Mouse (Mus musculus): ENCODE measurements around the gene Slc24a3.

The Slc24a3 gene

DNA sequence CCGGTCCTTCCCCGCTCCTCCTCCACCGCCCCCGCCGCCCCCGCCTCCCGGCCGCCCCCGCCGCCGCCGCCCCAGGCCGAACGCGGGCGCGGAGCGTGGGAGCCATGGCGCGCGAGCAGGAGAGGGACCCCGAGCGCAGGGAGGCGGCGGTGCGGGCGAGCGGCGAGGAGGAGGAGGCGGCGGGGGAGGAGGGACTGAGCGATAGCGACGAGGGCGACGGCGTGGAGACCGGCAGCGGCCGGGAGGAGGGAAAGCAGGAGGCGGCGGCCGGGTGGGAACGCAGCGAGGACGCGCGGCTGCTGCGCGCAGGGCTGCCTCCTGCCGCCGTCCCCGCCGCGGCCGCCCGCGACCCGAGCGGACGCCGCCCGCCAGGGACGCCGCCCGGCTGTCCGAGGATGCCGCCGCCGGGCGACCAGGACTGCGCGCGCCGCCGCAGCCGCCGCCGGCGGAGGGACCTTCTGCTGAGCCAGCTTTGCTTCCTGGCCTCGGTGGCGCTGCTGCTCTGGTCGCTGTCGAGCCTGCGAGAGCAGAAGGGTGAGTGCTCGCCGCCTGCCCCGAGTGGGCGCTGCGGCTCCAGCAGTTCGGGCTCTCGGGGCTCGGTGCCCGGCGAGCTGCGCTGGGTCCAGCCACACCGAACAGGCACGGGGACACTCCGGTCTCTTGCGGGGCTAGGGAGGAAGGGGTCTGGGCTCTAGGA, at the start of gene Slc24a3:
Gene Slc24a3, plus strand, starts transcription at position 91 of the 697 bp plus-strand sequence.
- DNase-seq (ENCODE audit: low spot score in 2 of 2): peak; percentile 37 to 42

DNA sequence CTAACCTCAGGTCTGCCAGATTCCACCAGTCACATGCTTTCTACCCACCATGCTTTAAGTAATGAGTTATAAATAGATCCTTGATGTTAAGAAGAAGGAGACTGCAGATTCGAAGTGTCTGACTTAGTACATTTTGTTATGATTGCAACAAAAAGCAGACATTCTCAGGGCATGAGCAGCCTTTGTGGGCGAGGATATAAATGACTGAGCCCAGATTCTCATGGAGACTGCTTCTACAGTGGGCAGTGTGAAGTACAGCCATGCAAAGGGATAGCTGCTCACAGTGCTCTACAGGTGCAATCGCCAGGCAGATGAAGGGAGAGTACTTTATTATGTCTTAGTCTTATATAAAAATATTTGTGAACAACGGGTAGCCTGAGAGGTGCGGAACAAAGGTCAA, 49.8 kb upstream of the Slc24a3 start:
- DNase-seq (ENCODE audit: low spot score in 2 of 2): no peak

DNA sequence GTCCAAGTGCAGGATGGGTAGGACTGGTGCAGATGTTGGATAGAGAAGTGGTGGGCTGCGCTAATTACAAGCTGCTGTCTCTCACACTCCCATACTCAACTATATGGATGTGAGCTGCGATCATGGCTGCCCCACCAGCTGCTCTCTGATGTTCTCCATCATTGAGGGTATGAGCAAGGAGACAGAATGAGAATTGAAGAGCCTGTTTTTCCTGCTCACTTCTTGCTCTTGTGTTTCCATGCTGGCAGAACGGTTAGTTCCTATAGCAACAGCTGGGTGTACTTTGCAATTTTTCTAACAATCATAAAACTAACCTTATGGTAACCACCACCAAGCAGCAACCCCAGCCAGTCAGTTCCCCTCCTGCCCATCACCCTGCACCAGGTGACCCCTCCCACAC, 39.8 kb upstream of the Slc24a3 start:
- no peak for DNase-seq (ENCODE audit: low spot score in 2 of 2)

DNA sequence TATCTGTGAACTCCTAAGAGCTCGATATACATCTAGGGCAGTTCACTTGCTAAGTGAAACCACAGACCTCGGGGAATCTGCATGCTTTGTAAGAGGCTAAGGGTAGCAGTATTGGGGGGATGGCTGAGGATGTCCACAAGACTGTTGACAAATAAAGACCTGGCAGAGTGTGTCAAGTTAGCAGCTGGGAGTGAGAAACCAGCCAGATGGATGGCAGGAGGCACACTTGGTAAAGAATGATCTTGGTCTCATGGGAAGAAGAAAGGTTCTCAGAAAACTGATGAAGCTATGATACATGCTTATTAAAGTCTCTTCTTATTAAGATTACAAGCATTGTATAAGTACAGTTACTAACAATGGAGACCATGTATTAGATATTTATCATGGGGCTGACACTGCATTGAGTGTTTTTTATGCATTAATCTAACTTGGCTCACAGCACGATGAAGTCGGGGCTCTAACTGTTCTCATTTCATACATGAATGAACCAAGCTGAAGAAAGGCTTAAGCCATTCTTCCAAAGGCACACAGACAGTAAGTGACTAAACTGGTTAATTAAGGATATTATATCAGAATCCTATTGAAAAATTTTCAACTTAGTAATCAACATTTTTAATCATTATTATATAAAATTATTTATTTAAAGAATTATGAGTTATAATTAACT, 30.8 kb upstream of the Slc24a3 start:
- no peak for DNase-seq (ENCODE audit: low spot score in 2 of 2)

DNA sequence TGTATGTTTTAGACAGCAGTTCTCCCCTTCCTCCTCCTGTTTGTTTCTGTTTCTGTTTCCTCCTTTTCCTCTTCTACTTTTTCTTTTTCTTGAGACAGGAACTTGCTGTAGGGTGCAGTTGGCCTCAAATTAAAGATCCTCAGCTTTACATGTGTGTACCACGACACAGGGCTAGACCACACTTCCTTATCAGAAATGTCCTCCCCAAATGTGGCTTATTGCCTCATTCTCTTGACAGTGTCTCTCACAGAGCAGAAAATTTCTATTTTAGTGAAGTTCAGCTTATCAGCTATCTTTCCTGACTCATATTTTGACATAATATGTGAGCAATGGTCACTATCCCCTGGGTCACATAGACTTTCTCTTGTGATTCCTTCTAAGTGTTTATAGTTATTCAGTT, 17.1 kb upstream of the Slc24a3 start:
- no peak for DNase-seq (ENCODE audit: low spot score in 2 of 2)

DNA sequence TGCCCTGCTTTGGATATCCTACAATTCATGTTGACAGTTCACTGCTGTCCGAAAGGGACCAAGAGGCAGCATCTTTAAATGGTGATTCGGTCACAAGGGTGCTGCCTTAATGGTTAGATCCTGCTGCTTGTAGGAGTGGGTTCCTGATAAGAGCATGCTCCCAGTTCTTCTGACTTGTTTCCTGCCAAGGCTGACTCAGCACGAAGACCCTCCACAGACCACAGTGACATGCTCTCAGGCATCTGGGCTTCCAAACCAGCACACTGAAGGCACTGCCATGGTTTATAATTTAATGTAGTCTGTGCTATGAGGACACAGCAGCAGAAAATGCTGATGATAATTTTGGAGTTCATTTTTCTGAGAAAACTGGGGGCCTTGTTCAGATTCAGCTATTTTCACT, 16.7 kb upstream of the Slc24a3 start:
- no peak for DNase-seq (ENCODE audit: low spot score in 2 of 2)

DNA sequence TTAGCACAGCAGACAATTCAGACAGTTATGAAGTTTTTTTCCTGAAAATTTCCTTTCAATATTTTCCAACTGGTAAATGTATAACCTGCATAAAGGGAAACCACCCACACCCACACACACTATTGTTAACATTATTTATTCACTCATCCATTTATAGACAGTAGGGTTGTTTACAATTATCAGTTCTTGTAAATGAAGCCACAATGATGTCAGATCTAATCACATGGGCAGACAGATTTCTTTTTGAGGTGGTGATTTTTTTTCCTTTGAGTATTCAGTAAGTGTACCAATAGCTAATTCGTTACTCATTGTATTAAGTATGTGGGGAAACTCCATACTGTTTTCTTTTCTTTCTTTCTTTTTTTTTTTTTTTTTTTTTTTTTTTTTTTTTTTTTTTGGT, 15.3 kb upstream of the Slc24a3 start:
- DNase-seq (ENCODE audit: low spot score in 2 of 2): no peak

DNA sequence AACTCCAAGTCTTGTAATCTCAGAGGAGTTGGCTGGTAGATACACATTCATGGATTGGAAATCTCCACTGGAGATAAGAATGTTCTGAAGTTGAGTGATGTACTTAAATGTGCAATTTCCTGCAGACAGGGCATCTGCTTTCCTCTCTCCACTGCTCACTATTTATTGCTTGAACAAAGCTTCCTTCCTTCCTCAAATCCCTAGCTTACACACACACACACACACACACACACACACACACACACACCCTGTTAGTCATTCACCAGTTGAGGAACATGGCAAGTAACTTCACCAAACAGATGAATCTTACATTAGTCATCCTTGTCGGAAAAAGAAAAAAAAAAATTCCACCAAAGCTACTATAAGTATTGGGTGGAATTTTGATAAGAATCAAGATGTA, 8.6 kb upstream of the Slc24a3 start:
- DNase-seq (ENCODE audit: low spot score in 2 of 2): no peak

DNA sequence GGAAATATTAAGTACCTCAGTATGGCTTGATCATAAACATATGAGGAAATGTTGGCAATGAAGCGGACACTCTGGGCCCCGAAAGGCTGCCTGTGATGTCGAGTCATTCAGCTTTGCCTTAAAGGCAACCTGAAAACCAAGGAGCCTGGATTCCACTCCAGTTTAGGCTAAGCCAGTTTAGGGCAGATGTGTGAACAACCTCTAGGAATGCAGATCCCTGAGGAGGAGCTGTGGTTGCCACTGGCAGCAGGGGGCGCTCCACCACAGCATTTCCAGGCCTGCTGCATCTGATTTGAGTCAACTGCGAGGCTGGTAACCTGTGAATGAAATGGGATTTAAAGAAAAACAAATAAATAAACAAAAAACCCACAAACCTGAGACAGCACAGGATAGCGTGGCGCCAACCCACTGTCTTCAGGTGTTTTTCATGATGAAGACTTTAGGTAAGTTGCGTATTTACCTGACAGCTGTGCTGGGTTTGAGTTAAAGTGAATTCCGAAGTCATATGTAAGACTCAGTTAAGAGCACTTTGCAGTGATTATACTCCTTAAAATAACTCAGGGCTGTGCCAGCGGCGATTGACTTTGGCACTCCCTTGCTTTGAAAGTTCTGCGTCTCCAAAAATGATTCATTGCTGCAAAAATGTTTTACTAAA, 6.4 kb upstream of the Slc24a3 start:
- peak; percentile 56 to 58 for DNase-seq (ENCODE audit: low spot score in 2 of 2)

DNA sequence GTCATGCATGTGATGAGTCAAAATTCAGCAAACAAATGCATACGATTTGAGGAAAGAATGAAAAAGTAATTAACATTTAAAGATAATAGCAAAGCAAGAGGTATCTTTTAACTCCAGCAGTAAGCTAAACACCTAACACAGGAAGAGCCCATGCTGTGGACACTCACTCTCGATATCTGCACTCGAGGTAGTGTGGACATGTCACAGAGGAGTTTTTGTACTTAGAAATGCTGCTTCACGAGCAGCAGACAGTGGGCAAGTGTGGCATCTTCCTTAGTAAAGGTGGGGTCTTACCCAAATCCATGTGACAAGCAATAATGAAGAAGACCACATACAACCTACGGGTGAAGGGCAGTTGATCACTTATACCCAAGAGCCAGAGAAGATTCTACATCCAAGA, 3.5 kb upstream of the Slc24a3 start:
- DNase-seq (ENCODE audit: low spot score in 2 of 2): no peak

DNA sequence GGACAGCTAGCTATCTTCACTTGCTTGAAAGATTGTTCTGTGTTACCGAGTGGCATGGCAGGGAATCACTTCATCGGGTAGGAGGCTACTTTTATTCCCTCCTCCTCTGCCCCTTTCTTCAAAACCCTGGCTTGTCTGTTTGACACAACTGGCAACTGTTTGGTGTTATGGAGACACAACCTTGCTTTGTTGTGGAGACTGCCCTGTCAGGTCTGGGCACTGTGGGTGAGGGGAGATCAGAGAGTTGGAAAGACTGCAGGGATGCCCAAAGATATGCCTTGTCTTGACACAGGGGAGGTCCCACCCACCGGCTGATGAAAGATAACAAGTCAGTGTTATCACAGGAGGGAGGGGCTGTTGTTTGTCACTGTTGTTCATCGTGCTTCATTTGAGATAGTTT, 3.0 kb upstream of the Slc24a3 start:
- no peak for DNase-seq (ENCODE audit: low spot score in 2 of 2)

DNA sequence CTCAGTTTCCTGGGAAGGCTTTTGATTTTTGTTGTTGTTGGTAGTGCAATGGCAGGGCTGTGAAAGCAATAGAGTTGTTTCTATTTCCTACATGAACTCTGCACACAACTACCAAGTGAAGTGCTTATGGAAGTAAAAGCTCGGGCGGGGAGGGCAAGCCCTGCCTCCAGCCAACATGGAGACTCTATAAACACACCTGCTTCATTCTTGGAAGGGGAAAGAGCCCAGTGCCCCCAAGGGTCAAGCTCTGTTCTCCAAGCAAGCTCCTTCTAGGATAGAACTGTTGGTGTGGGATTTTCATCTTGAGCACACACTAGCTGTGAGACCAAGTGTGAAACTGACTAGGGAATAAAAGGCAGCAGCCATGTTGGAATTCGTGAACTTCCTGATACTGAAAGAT, 2.5 kb upstream of the Slc24a3 start:
- DNase-seq (ENCODE audit: low spot score in 2 of 2): no peak

DNA sequence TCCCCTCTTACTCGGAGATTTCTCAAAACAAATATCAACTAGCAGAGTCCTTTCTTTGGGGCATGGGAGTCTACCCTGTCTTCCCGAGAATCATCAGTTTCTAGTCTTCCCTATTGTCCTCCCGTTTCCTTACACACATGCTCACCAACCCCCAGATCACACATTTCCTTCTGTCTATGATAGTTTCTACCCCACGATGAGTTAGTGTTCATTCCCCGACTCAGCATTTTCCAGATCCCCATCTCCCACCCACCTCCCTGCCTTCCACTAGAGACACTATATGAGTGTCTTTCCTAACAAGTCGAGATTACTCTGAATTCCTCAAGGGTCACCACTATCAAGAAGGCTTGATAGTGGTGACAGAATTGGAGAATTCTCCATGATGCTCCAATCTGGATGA, 1.7 kb upstream of the Slc24a3 start:
- no peak for DNase-seq (ENCODE audit: low spot score in 2 of 2)

DNA sequence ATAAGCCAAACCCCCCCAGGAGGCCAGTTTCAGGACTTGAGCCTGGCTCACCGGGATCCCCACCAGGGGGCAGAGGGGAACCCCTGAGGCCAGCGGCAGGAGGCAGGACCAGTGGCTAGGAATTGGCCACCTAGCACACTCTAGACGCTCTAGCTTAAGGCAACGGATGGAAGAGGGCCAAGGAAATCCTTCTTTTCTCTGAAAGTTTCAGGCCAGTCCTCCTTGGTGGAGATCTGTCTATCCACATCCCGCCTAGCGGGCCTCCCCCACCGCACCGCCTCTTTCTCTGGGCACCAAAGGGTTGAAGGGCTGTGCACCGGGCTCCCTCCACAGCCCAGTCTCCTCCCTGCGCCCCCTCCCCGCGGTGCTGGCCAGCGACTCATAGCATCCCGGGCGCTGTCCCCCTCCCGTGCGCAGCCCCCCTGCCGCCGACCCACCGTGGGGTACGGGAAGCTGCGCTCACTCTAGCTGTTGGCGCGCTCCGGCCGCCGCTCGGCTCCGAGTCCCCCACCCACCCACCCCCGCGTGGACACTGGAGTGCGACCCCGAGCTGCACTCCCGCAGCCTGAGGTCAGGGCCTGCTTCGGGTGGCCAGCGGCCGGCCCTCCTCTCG, 397 bp upstream of the Slc24a3 start:
- DNase-seq (ENCODE audit: low spot score in 2 of 2): peak in 1 of 2 experiments; percentile 15

DNA sequence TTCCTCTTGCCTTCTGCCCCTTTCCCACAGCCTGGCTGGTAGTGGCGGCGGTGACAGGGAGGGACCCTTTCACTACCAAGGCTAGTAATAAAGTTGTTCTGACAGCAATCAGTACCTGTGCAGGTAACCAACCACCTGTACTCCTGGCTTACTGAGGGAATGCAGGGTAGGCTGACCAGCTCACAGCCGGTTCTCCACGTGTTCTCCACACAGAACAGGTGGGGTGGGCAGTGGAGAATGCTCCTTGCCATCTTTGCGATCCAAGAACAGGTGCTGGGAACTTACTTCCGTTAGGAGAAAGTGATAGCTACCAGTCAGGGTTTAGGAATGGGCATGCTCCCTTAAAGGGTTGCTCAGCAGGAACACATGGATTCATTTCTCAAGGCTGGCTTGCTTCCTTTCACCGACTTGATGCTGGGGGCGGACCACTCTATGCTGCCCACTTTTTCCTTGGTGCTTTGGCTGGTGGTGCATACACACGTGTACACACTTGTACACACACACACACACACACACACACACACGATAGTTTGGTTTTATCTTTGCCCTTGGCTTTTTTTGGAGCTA, 934 bp downstream of the Slc24a3 start:
- DNase-seq (ENCODE audit: low spot score in 2 of 2): no peak

DNA sequence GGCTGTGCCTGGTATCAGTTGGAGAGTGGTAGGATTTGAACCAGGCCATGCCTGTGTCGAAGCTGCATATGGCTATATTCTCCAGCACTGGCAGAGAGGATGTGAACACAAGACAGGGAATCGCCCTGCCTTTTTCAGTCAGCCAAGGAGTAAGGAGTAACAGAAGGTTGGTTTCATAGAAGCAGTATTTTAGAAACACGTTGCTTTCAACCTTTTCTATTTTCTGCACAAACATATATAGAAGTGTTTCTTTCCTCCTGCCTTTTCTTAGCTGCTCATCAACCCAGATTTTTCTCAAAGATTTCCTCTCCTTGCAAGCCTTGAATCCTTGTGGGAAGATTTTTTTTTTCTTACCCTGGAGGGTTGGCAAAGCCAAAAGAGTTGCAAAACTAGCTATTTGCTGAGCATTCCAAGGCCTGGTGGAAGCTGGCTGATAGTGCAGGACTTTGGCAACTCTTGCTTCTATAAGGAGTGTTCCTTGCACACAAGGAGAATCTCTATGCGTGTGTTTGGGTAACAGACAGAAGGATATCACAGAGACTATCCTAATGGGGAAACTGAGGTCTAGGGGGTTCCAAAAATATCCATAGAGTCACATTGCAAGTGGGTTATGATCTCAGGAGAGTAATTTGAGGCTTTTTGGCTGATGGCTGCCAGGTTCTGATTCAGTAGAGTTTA, 5.6 kb downstream of the Slc24a3 start:
- no peak for DNase-seq (ENCODE audit: low spot score in 2 of 2)

DNA sequence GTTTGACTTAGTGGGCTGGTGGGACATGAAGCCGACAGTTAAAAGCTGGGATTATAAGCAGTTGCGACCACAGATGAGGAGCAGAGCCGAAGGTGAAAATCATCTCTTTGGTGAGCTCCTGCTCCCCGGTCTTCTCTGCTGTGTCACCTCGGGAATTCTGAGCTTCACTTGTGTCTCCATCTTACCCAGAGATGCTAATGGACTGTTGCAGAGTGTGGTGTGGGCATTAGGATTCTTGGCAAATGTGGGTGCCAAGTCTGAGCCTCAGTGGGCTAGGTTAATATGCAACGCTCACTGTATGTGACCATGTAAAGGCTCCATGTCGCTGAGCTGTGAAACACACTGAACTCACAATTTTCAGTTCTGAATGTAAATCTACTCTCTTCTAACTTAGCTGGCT, 7.5 kb downstream of the Slc24a3 start:
- DNase-seq (ENCODE audit: low spot score in 2 of 2): no peak

DNA sequence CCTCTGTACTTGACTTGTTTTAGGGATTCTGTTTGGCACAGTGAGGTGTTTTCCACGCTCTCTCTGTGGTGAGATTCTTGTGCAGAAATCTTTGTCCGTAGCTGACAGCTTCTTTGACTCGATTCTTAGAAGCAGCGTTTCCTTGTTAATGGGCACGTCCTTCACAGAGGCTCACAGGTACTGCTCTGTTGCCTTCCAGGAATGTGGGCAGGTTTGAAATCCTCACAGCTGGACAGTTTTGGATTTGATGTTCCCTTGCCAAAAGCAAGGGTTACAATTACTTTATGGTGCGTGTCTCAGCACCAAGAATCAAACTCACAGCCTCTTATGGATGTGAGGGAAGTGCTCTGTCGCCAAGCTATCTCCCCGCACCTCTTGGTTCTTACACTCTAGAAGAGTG, 14.9 kb downstream of the Slc24a3 start:
- no peak for DNase-seq (ENCODE audit: low spot score in 2 of 2)

DNA sequence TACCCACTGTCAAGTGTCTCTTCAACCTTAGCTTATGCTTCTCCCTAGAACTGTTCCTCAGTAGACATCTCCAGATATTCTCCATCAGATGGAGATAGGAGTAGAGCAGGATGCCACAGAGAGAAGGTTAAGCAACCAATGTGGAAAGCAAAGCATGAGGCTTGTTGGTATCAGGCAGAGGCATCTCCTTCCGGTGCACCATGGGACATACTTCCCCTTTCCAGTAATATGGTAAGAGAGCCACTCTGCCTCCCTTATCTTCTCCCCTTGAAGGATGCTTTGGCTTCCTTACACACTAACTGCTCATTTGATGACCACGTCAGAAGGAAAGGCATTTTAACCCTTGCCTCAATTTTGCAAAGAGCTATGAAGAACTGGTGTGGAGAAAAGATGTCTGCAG, 21.3 kb downstream of the Slc24a3 start:
- DNase-seq (ENCODE audit: low spot score in 2 of 2): no peak

DNA sequence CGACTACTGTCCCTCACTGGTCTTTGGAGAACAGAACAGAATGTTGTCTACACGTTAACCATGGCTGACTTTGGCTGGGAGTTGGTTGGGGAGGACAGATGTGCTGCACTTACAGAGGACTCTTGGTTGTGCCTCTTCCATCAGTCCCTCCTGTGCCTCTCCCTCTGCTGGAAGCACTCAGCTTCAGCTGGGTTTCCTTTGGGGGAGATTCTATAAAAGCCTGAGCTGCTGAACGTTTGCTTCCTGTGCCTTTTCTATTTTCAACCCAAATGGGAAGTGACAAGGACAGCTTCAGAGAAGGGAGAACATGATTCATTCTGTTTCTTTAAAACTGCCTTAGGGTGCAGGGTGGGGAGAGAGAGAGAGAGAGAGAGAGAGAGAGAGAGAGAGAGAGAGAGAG, 28.5 kb downstream of the Slc24a3 start:
- no peak for DNase-seq (ENCODE audit: low spot score in 2 of 2)

DNA sequence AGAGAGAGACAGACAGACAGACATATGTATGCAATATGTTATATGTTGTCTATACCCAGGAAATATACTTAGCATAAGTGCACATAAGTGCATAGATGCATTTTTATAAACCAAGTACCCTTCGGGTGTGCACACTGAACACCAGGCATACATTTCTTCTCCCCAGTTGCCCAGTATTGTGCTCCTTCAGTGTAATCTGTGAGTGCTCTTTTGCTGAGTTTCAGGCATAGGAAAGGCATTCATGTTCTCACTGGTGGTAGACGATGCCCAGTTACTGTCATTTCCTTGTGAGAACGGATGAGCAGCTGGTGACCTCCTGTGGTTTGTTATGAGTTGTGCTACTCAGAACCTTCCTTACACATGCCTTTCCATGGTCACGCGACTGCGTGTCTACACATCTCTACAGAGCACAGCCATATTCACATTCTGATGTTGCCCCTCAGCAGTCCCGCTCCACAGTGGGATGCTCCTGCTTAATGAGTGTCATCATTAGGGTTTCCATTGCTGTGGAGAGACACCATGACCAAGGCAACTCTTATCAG, 29.0 kb downstream of the Slc24a3 start:
- peak in 1 of 2 experiments; percentile 5 for DNase-seq (ENCODE audit: low spot score in 2 of 2)

DNA sequence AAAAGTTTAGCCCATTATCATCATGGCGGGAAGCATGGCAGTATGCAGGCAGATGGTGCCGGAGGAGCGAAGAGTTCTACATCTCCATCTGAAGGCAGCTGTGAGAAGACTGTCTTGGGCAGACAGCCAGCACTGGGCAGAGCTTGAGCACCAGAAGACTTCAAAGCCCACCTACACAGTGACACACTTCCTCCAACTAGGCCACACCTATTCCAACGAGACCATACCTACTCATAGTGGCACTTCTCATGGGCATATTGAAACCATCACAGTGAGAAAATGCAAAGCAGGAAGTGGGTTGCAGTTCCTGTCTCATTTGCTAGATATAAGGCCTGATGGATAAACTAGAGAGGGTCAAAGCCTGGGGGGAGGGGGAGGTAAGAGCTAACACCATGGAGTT, 29.5 kb downstream of the Slc24a3 start:
- peak; percentile 39 to 58 for DNase-seq (ENCODE audit: low spot score in 2 of 2)

Data from natural killer cell, adult 2 months (primary cell).